Mouse (Mus musculus) small intestine, adult 2 months (tissue): ENCODE results near the gene Dnaja1. TPM values are rescaled to one million over a fixed set of nuclear protein-coding genes. Genes with fewer than 3 reads are reported as not detected.

Experiments
- H3K27ac ChIP-seq: fragments of 200-500 bp; 2 replicates; pipeline ENCODE4 v1.5.1; 2012; ENCODE audit warnings: low read depth, low read length, control low read depth, inconsistent platforms; ENCODE audit not compliant: insufficient read depth
- H3K27me3 ChIP-seq: fragments of 200-500 bp; 2 replicates; pipeline ENCODE4 v1.6.1; 2012; ENCODE audit warnings: mild to moderate bottlenecking, moderate library complexity, low read length, inconsistent platforms; ENCODE audit not compliant: control insufficient read depth, insufficient read depth
- H3K36me3 ChIP-seq: fragments of 200-500 bp; 2 replicates; pipeline ENCODE4 v1.6.1; 2012; ENCODE audit warnings: mild to moderate bottlenecking, low read length, control low read depth, inconsistent platforms; ENCODE audit not compliant: control insufficient read depth, insufficient read depth
- H3K4me1 ChIP-seq: fragments of 200-500 bp; 2 replicates; pipeline ENCODE4 v1.6.1; 2012; ENCODE audit warnings: low read length, inconsistent platforms, mixed read lengths; ENCODE audit not compliant: control insufficient read depth, insufficient read depth, insufficient read length
- H3K4me3 ChIP-seq: fragments of 200-500 bp; 2 replicates; pipeline ENCODE4 v1.5.1; 2012; ENCODE audit warnings: low read depth, mild to moderate bottlenecking, control low read depth, inconsistent platforms, low read length, moderate library complexity
- CTCF ChIP-seq: fragments of 200-500 bp; IDR thresholded peaks from 2 replicates; pipeline ENCODE4 v1.5.1; 2012; ENCODE audit warnings: low read depth, mild to moderate bottlenecking, control low read depth, inconsistent platforms, low read length, moderate library complexity, mixed read lengths; ENCODE audit not compliant: insufficient replicate concordance, insufficient read length; ENCODE audit errors: extremely low read depth
- POLR2A ChIP-seq: fragments of 200-500 bp; IDR thresholded peaks from 2 replicates; pipeline ENCODE4 v1.6.1; 2012; ENCODE audit warnings: low read depth, mild to moderate bottlenecking, control low read depth, inconsistent platforms, low read length, moderate library complexity
- WGBS: fragments of 180-500 bp; shearing (Covaris S2); methylation state at CpG from one replicate; pipeline ENCODE4 v1.1.7; 2018; 5-methylcytosine and 5-hydroxymethylcytosine counted together
- polyA plus RNA-seq: library from polyadenylated mRNA; depleted of rRNA; stranded (reverse); fragments of >200 nt; gene quantifications from 2 replicates; pipeline ENCODE4 v1.2.3, GENCODE M21; 2012

Dnaja1 gene
- polyA plus RNA-seq, 1 experiment = 1.6 TPM

DNA sequence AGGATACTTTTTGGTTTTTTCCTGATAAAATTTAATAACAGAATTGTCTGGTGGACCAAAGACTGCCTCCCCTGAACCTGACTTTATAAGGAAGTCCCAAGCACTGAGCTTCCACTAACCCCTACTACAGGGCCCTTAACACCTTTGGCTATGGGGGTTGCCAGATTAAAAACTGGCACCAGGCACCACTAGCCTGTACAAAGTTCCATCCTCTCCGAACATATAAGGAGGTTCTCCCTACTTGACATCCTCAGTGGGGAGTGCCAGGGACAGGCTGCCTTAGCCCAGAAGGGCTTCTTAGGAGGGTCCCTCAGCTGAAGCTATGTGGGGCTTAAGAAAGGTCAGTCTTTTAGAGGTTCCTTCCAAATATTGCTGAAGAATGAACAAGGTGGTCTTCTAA lies 13.4 kb downstream of the Dnaja1 start:
- 51% methylated on average over 1 of the region's 1 CpGs for WGBS
- no peaks in the 10 kb centered on the region for H3K4me1 ChIP-seq
- peaks cover 65% of the 10 kb centered on the region for H3K36me3 ChIP-seq
- H3K27me3 ChIP-seq = no peaks in the 10 kb centered on the region
- H3K4me3 ChIP-seq = no peak overlapping the region
- TF ChIP-seq POLR2A (no peak), CTCF (no peak)
- H3K27ac ChIP-seq = no peak overlapping the region

- H3K27ac ChIP-seq = peak overlapping the region; percentile 28
- H3K4me1 ChIP-seq = no peaks in the 10 kb centered on the region
- no peak for TF ChIP-seq CTCF
- TF ChIP-seq POLR2A = no peak
- H3K27me3 ChIP-seq = no peaks in the 10 kb centered on the region
- peaks cover 22% of the 10 kb centered on the region for H3K36me3 ChIP-seq
- WGBS = under 1% methylated on average over 39 of the region's 39 CpGs
- H3K4me3 ChIP-seq = peak overlapping the region; percentile 81
Observed at GRCm38 (mm10) chr4:40757157-40757779, 35.3 kb downstream of the Dnaja1 start.

- H3K36me3 ChIP-seq = peaks cover 18% of the 10 kb centered on the region
- WGBS = under 1% methylated on average over 40 of the region's 40 CpGs
- no peaks in the 10 kb centered on the region for H3K27me3 ChIP-seq
- TF ChIP-seq POLR2A = peak; percentile 62; the same call in 1 of the 2 replicates
- TF ChIP-seq CTCF = no peak
- peak within 1 kb of the TSS; percentile 81 for H3K4me3 ChIP-seq
- no peaks in the 10 kb centered on the region for H3K4me1 ChIP-seq
- peak within 1 kb of the TSS; percentile 28 for H3K27ac ChIP-seq
Observed at GRCm38 (mm10) chr4:40757780-40758420, 36.0 kb downstream of the Dnaja1 start, which contains the start of gene Smu1. Smu1 (minus strand) TSS chr4:40757923.

- Histone ChIP-seq H3K36me3 (peaks cover 4% of the 10 kb centered on the region), H3K27me3 (no peaks in the 10 kb centered on the region), H3K4me3 (no peak overlapping the region), H3K4me1 (no peaks in the 10 kb centered on the region), H3K27ac (no peak overlapping the region; the same call in 1 of the 2 replicates)
- TF ChIP-seq POLR2A = no peak
- no peak for TF ChIP-seq CTCF
- WGBS = 40% methylated on average over 5 of the region's 5 CpGs
Observed at GRCm38 (mm10) chr4:40759876-40760275, 37.9 kb downstream of the Dnaja1 start.

DNA sequence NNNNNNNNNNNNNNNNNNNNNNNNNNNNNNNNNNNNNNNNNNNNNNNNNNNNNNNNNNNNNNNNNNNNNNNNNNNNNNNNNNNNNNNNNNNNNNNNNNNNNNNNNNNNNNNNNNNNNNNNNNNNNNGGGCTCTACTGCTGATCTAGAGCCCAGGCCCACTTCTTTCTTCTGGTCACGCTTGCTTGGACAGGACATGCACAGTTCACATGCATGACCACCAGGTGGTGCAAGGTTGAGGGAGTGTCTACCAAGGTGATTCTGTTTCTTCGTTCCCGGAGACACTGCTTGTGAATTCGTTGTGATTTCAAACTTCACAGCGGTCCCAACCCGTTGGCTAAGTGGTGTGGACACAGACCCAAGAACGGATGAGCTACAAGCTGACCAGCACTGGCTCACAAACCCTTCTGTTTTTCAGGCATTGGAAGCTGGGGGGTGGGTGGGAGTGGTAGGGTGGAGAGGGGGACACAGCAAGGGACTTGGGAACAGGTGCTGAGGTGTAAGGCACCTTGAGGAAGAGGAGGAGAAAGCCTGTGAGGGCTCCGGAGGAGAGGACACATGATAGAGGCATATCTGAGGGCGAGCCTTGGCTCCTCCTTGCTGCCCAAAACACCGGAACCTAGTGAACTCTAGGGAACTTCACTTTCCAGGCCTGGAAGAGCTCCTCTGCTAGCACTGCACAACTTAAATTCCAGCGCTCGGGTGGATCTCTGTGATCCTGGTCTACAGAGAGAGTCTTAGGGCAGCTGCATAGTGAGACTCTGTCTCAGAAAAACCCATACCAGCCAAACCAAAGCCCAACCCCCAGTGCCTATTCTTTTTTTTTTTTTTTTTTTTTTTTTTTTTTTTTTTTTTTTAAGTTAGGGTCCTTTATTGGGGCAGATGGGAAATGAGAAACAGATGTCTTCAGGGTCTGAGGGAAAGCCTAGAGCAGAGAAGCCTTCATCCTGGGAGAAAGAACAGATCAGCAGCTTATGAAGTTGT lies 52.6 kb downstream of the Dnaja1 start:
- H3K27ac ChIP-seq = no peak overlapping the region
- no peaks in the 10 kb centered on the region for H3K27me3 ChIP-seq
- no peaks in the 10 kb centered on the region for H3K36me3 ChIP-seq
- TF ChIP-seq CTCF = peak; percentile 83; the same call in 1 of the 2 replicates
- 0 out of 2 replicates have a peak, but pooled peaks have one; percentile 7 for TF ChIP-seq POLR2A
- 20% methylated on average over 12 of the region's 12 CpGs for WGBS
- H3K4me1 ChIP-seq = peaks cover 9% of the 10 kb centered on the region
- H3K4me3 ChIP-seq = peak overlapping the region; percentile 31; the same call in 1 of the 2 replicates

DNA sequence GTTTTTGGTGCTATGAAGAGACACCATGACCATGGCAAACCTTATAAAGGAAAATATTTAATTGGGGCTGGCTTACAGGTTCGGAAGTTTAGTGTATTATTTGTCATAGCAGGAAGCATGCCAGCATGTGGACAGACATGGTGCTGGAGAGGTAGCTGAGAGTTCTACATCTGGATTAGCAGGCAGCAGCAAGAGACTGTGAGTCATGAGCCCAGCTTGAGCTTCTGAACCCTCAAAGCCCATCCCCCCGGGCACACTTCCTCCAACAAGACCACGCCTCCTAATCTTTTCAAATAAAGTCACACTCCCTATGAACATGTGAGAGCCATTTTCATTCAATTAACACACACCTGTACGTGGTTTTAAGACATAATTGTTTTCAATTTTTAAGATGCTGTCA lies 54.5 kb downstream of the Dnaja1 start:
- no peak overlapping the region for H3K27ac ChIP-seq
- H3K4me1 ChIP-seq = peaks cover 14% of the 10 kb centered on the region
- WGBS = 51% methylated on average over 4 of the region's 4 CpGs
- no peak overlapping the region for H3K4me3 ChIP-seq
- no peaks in the 10 kb centered on the region for H3K27me3 ChIP-seq
- TF ChIP-seq CTCF (no peak), POLR2A (no peak)
- no peaks in the 10 kb centered on the region for H3K36me3 ChIP-seq
